Mouse (Mus musculus) liver, postnatal 0 days (tissue): ENCODE results near the gene Apmap.

ENCODE experiments used
- CTCF ChIP-seq: sonication (generic); IDR thresholded peaks from 2 replicates; pipeline ENCODE4 v1.5.1; 2016; ENCODE audit warnings: antibody characterized with exemption, low read depth
- EP300 ChIP-seq: IDR thresholded peaks from 2 replicates; pipeline ENCODE4 v1.6.1; 2016; ENCODE audit warnings: antibody characterized with exemption, low read depth, mild to moderate bottlenecking

- TF ChIP-seq EP300 (no peak), CTCF (no peak)
Observed at GRCm38 (mm10) chr2:150647681-150648299, 39.4 kb upstream of the Apmap start.
